Mouse (Mus musculus): Measurements from ENCODE around the gene Cd44.

GRCm38 (mm10) chr2:102882597-102883272 is 18.7 kb downstream of the Cd44 start:
- TF ChIP-seq POLR2A (IDR thresholded peaks at IDR 0.05; ENCODE audit: control insufficient read depth, extremely low read depth, insufficient read depth, low read length, poor library complexity) = no peak
- no peak for TF ChIP-seq CTCF (IDR thresholded peaks at IDR 0.05; ENCODE audit: borderline replicate concordance, control insufficient read depth, extremely low read depth, insufficient read depth, low read length, poor library complexity)

Measured in thymus, adult 2 months (tissue).